8 mouse cellular contexts compared by ENCODE assay signal in genomic region chr17:85621505-85622310, GRCm38 (mm10). TPM values are rescaled to one million over a fixed set of nuclear protein-coding genes. Genes with fewer than 3 reads are reported as not detected.
DNase-seq lines count a peak whose midpoint lies in the region; ATAC-seq and TF ChIP-seq lines count a peak whose summit lies in the region.

No protein-coding gene starts in this region.

- H3K36me3 ChIP-seq in lung, embryonic 15.5 days, result no peaks in the 10 kb centered on the region
- H3K36me3 ChIP-seq in forebrain, embryonic 11.5 days (ENCODE audit: control insufficient read depth, insufficient read depth, low read length), result no peaks in the 10 kb centered on the region
- no peaks in the 10 kb centered on the region for H3K36me3 ChIP-seq in limb, embryonic 14.5 days (ENCODE audit: control insufficient read depth, insufficient read depth, low read length)
- H3K36me3 ChIP-seq in small intestine, adult 2 months (ENCODE audit: control insufficient read depth, insufficient read depth, low read length), result no peaks in the 10 kb centered on the region

- peaks cover 99% of the 10 kb centered on the region for H3K27me3 ChIP-seq in lung, embryonic 15.5 days
- H3K27me3 ChIP-seq in forebrain, embryonic 11.5 days (ENCODE audit: control insufficient read depth, insufficient read depth, low read length), result peaks cover 54% of the 10 kb centered on the region
- peaks cover 98% of the 10 kb centered on the region for H3K27me3 ChIP-seq in limb, embryonic 14.5 days (ENCODE audit: control insufficient read depth, insufficient read depth, low read length)
- H3K27me3 ChIP-seq in small intestine, adult 2 months (ENCODE audit: control insufficient read depth, insufficient read depth, low read length), result peaks cover 95% of the 10 kb centered on the region

- H3K4me3 ChIP-seq in lung, embryonic 15.5 days, result peak overlapping the region; percentile 25
- peak overlapping the region; percentile 65 for H3K4me3 ChIP-seq in forebrain, embryonic 11.5 days (ENCODE audit: low read depth, low read length)
- H3K4me3 ChIP-seq in limb, embryonic 14.5 days (replicated peaks; ENCODE audit: low read length), result peak overlapping the region; percentile 31
- peak overlapping the region; percentile 21; the same call in 1 of the 2 replicates for H3K4me3 ChIP-seq in small intestine, adult 2 months (ENCODE audit: low read depth, low read length)

- H3K4me2 ChIP-seq in lung, embryonic 15.5 days, result peak overlapping the region; percentile 47
- H3K4me2 ChIP-seq in forebrain, embryonic 11.5 days (ENCODE audit: low read depth, low read length, severe bottlenecking), result peak overlapping the region; percentile 71
- H3K4me2 ChIP-seq in limb, embryonic 14.5 days (replicated peaks; ENCODE audit: low read depth, low read length, severe bottlenecking), result peak overlapping the region; percentile 50

- H3K9ac ChIP-seq in lung, embryonic 15.5 days, result no peak overlapping the region
- peak overlapping the region; percentile 91 for H3K9ac ChIP-seq in forebrain, embryonic 11.5 days (ENCODE audit: low read length)
- 0 out of 2 replicates have a peak overlapping the region, but pooled peaks have one; percentile 12 for H3K9ac ChIP-seq in limb, embryonic 14.5 days (ENCODE audit: low read depth, low read length, severe bottlenecking)

- DNase-seq in lung, postnatal 36 days, result no peak
- peak; percentile 75 for DNase-seq in forebrain, embryonic 11.5 days (ENCODE audit: low spot score)
- DNase-seq in limb, embryonic 14.5 days (ENCODE audit: low spot score), result no peak
- DNase-seq in adrenal gland, postnatal 4 days (ENCODE audit: low spot score in 2 of 2), result no peak
- no peak for DNase-seq in right cerebral cortex, postnatal 14 days
- DNase-seq in kidney, adult 18-20 months, result no peak

- peaks cover 25% of the 10 kb centered on the region for H3K4me1 ChIP-seq in lung, embryonic 15.5 days
- H3K4me1 ChIP-seq in forebrain, embryonic 11.5 days (replicated peaks; ENCODE audit: control insufficient read depth, insufficient read depth, low read length), result peaks cover 25% of the 10 kb centered on the region; the same call in 1 of the 2 replicates
- peaks cover 11% of the 10 kb centered on the region for H3K4me1 ChIP-seq in limb, embryonic 14.5 days (ENCODE audit: control insufficient read depth, insufficient read depth, low read length)
- peaks cover 4% of the 10 kb centered on the region; the same call in 1 of the 2 replicates for H3K4me1 ChIP-seq in small intestine, adult 2 months (ENCODE audit: control insufficient read depth, insufficient read depth, insufficient read length, low read length)

- no peak for TF ChIP-seq POLR2A in limb, embryonic 14.5 days (IDR thresholded peaks at IDR 0.05; ENCODE audit: borderline replicate concordance, extremely low read depth, insufficient read depth, insufficient read length)
- no peak for TF ChIP-seq POLR2A in small intestine, adult 2 months (IDR thresholded peaks at IDR 0.05; ENCODE audit: low read depth, low read length)

- no peak for TF ChIP-seq CTCF in small intestine, adult 2 months (IDR thresholded peaks at IDR 0.05; ENCODE audit: extremely low read depth, insufficient read length, insufficient replicate concordance, low read depth, low read length)

- no peak for ATAC-seq in lung, embryonic 15.5 days (ENCODE audit: borderline replicate concordance, extremely low read depth, low FRiP score, low TSS enrichment)
- no peak for ATAC-seq in forebrain, embryonic 11.5 days (replicated peaks; ENCODE audit: low FRiP score)
- no peak for ATAC-seq in limb, embryonic 14.5 days (ENCODE audit: low FRiP score, low read depth)

- no peak overlapping the region for H3K27ac ChIP-seq in lung, embryonic 15.5 days
- peak overlapping the region; percentile 88 for H3K27ac ChIP-seq in forebrain, embryonic 11.5 days (ENCODE audit: low read depth, low read length)
- no peak overlapping the region for H3K27ac ChIP-seq in limb, embryonic 14.5 days (replicated peaks; ENCODE audit: low read depth, low read length)
- H3K27ac ChIP-seq in small intestine, adult 2 months (ENCODE audit: insufficient read depth, low read depth, low read length), result no peak overlapping the region

- WGBS in lung, embryonic 15.5 days, result 1% methylated on average over 66 of the region's 67 CpGs
- WGBS in forebrain, embryonic 11.5 days, result under 1% methylated on average over 64 of the region's 67 CpGs
- under 1% methylated on average over 48 of the region's 67 CpGs for WGBS in limb, embryonic 14.5 days
- WGBS in small intestine, adult 2 months, result 1% methylated on average over 67 of the region's 67 CpGs

- no peaks in the 10 kb centered on the region for H3K9me3 ChIP-seq in lung, embryonic 15.5 days
- no peaks in the 10 kb centered on the region for H3K9me3 ChIP-seq in forebrain, embryonic 11.5 days (ENCODE audit: control insufficient read depth, low read length)
- H3K9me3 ChIP-seq in limb, embryonic 14.5 days (ENCODE audit: control insufficient read depth, low read length), result no peaks in the 10 kb centered on the region

RNA-seq across cellular contexts. Expression of gene Six3, which starts 8.3 kb away (rescaled TPM):
- polyA plus RNA-seq in lung, embryonic 15.5 days (2015; fragmentation: Nextera tagmentation; extraction: Ambion mirVana), result not detected in 2 replicates
- polyA plus RNA-seq in forebrain, embryonic 11.5 days (2014; fragmentation: Nextera tagmentation; extraction: Ambion mirVana), result 17.1 and 17.5 TPM in 2 replicates
- 0.03 and 0.11 TPM in 2 replicates for polyA plus RNA-seq in limb, embryonic 14.5 days (2012; rRNA removed)
- polyA plus RNA-seq in limb, embryonic 14.5 days (2014; fragmentation: Nextera tagmentation; extraction: Ambion mirVana), result not detected in 2 replicates
- not detected in 2 replicates for polyA plus RNA-seq in small intestine, adult 2 months (2012; rRNA removed)
- not detected for total RNA-seq in adrenal gland, postnatal 4 days (2021)

Comparison
In these comparisons a context has a peak if more than half of its experiments do, and no peak if none do; other contexts are left out.
1. RNA of gene Six3, which starts 8.3 kb away (polyA plus RNA-seq): 17.1 to 17.5 TPM in forebrain, embryonic 11.5 days; 0.03 to 0.11 TPM in limb, embryonic 14.5 days, not detected in lung, embryonic 15.5 days and not detected in small intestine, adult 2 months; every median in the first group is over 10 times any median in the second.
2. Peak in every context shown above with its lines, with median percentiles within 50 percentile points of each other: H3K4me2 ChIP-seq and H3K4me3 ChIP-seq.